Mouse (Mus musculus) MEL (cell line): ENCODE measurements around the gene Tank. TPM values are rescaled to one million over a fixed set of nuclear protein-coding genes. Genes with fewer than 3 reads are reported as not detected.

ENCODE experiments used
- DNase-seq: peaks from one replicate; pipeline ENCODE4 v3.0.0; 2011; ENCODE audit warnings: low read depth, low spot score
- H3K27ac ChIP-seq: 2 replicates; pipeline ENCODE4 v1.5.1; 2012; ENCODE audit warnings: low read depth, mild to moderate bottlenecking, control low read depth, low read length, moderate library complexity; ENCODE audit not compliant: control insufficient read depth
- H3K27me3 ChIP-seq, 2 experiments: fragments of 150-350 bp in 1 of 2; sonication (generic) in 1 of 2; 2 replicates each; pipeline ENCODE4 v1.6.1; 2012; ENCODE audit warnings: low read length in 2 of 2, mild to moderate bottlenecking in 2 of 2, improper control_type of control experiment in 1 of 2, moderate library complexity in 1 of 2; ENCODE audit not compliant: insufficient read depth in 2 of 2, control insufficient read depth in 1 of 2
- H3K36me3 ChIP-seq, 2 experiments: 2 replicates each; pipeline ENCODE4 v1.6.1; 2012 to 2014; ENCODE audit warnings: low read length in 2 of 2, improper control_type of control experiment in 1 of 2, inconsistent platforms in 1 of 2, mild to moderate bottlenecking in 1 of 2; ENCODE audit not compliant: insufficient read depth in 2 of 2, control insufficient read depth in 1 of 2
- H3K4me1 ChIP-seq, 2 experiments: fragments of 150-350 bp in 1 of 2; sonication (generic) in 1 of 2; 2 replicates each; pipeline ENCODE4 v1.6.1; 2012; ENCODE audit warnings: low read length in 2 of 2, improper control_type of control experiment in 1 of 2, mild to moderate bottlenecking in 1 of 2; ENCODE audit not compliant: insufficient read depth in 2 of 2, control insufficient read depth in 1 of 2
- H3K4me3 ChIP-seq, 2 experiments: fragments of 150-350 bp in 1 of 2; sonication (generic) in 1 of 2; 2 replicates each; pipeline ENCODE4 v1.5.1; 2012; ENCODE audit warnings: low read depth in 2 of 2, low read length in 2 of 2, mild to moderate bottlenecking in 2 of 2, moderate library complexity in 2 of 2, control low read depth in 1 of 2, improper control_type of control experiment in 1 of 2; ENCODE audit not compliant: control insufficient read depth in 1 of 2, insufficient read depth in 1 of 2
- H3K79me2 ChIP-seq: 2 replicates; pipeline ENCODE4 v1.6.1; 2012; ENCODE audit warnings: mild to moderate bottlenecking, low read length, moderate library complexity; ENCODE audit not compliant: control insufficient read depth, poor library complexity, insufficient read depth
- H3K9ac ChIP-seq: 2 replicates; pipeline ENCODE4 v1.6.1; 2012; ENCODE audit warnings: low read depth, mild to moderate bottlenecking, control low read depth, low read length, moderate library complexity; ENCODE audit not compliant: control insufficient read depth, poor library complexity, severe bottlenecking
- H3K9me3 ChIP-seq: fragments of 150-350 bp; sonication (generic); replicated peaks from 2 replicates; pipeline ENCODE4 v1.6.1; 2012; ENCODE audit warnings: mild to moderate bottlenecking, low read length, improper control_type of control experiment, moderate library complexity; ENCODE audit not compliant: insufficient read depth
- BHLHE40 ChIP-seq: IDR thresholded peaks from 2 replicates; pipeline ENCODE4 v1.6.1; 2012; ENCODE audit warnings: low read depth, mild to moderate bottlenecking, inconsistent platforms, low read length, improper control_type of control experiment, borderline replicate concordance
- CHD2 ChIP-seq: IDR thresholded peaks from 2 replicates; pipeline ENCODE4 v1.6.1; 2011; ENCODE audit warnings: low read length, improper control_type of control experiment
- E2F4 ChIP-seq: IDR thresholded peaks from 2 replicates; pipeline ENCODE4 v1.6.1; 2011; ENCODE audit warnings: low read depth, low read length, improper control_type of control experiment, borderline replicate concordance
- ELF1 ChIP-seq: IDR thresholded peaks from 2 replicates; pipeline ENCODE4 v1.6.1; 2014; ENCODE audit warnings: low read depth, mild to moderate bottlenecking, inconsistent platforms, low read length, improper control_type of control experiment, moderate library complexity
- EP300 ChIP-seq, 2 experiments: IDR thresholded peaks; 2 replicates each; pipeline ENCODE4 v1.6.1; 2011; ENCODE audit warnings: improper control_type of control experiment in 2 of 2, low read length in 2 of 2, low read depth in 1 of 2, mild to moderate bottlenecking in 1 of 2
- GATA1 ChIP-seq: IDR thresholded peaks from 2 replicates; pipeline ENCODE4 v1.6.1; 2011; ENCODE audit warnings: low read depth, low read length, improper control_type of control experiment
- HCFC1 ChIP-seq: IDR thresholded peaks from 2 replicates; pipeline ENCODE4 v1.6.1; 2012; ENCODE audit warnings: low read depth, mild to moderate bottlenecking, inconsistent platforms, low read length, improper control_type of control experiment, moderate library complexity
- MAZ ChIP-seq: IDR thresholded peaks from 2 replicates; pipeline ENCODE4 v1.6.1; 2012; ENCODE audit warnings: low read depth, mild to moderate bottlenecking, inconsistent platforms, low read length, improper control_type of control experiment
- MEF2A ChIP-seq: IDR thresholded peaks from 2 replicates; pipeline ENCODE4 v1.6.1; 2014; ENCODE audit warnings: low read depth, mild to moderate bottlenecking, inconsistent platforms, low read length, improper control_type of control experiment; ENCODE audit not compliant: poor library complexity, insufficient replicate concordance, severe bottlenecking; ENCODE audit errors: extremely low read depth
- MXI1 ChIP-seq: IDR thresholded peaks from 2 replicates; pipeline ENCODE4 v1.6.1; 2011; ENCODE audit warnings: mild to moderate bottlenecking, low read depth, low read length, improper control_type of control experiment
- NELFE ChIP-seq: IDR thresholded peaks from 2 replicates; pipeline ENCODE4 v1.6.1; 2011; ENCODE audit warnings: low read depth, low read length, improper control_type of control experiment
- POLR2AphosphoS5 ChIP-seq: IDR thresholded peaks from 2 replicates; pipeline ENCODE4 v1.6.1; 2012; ENCODE audit warnings: low read depth, borderline replicate concordance, mild to moderate bottlenecking, inconsistent platforms, low read length, moderate library complexity, mixed read lengths
- SIN3A ChIP-seq: IDR thresholded peaks from 2 replicates; pipeline ENCODE4 v1.6.1; 2012; ENCODE audit warnings: low read length, improper control_type of control experiment, inconsistent platforms
- SMC3 ChIP-seq: IDR thresholded peaks from 2 replicates; pipeline ENCODE4 v1.6.1; 2011; ENCODE audit warnings: low read depth, low read length, improper control_type of control experiment
- TCF12 ChIP-seq: IDR thresholded peaks from 2 replicates; pipeline ENCODE4 v1.6.1; 2014; ENCODE audit warnings: low read depth, mild to moderate bottlenecking, inconsistent platforms, low read length, improper control_type of control experiment, moderate library complexity
- UBTF ChIP-seq: IDR thresholded peaks from 2 replicates; pipeline ENCODE4 v1.6.1; 2012; ENCODE audit warnings: low read depth, mild to moderate bottlenecking, inconsistent platforms, low read length, improper control_type of control experiment, moderate library complexity, borderline replicate concordance; ENCODE audit not compliant: insufficient read depth
- USF1 ChIP-seq: IDR thresholded peaks from 2 replicates; pipeline ENCODE4 v1.6.1; 2014; ENCODE audit warnings: low read depth, mild to moderate bottlenecking, inconsistent platforms, low read length, improper control_type of control experiment, moderate library complexity
- ZC3H11A ChIP-seq: IDR thresholded peaks from 2 replicates; pipeline ENCODE4 v1.6.1; 2012; ENCODE audit warnings: low read depth, mild to moderate bottlenecking, inconsistent platforms, low read length, improper control_type of control experiment
- ZMIZ1 ChIP-seq: IDR thresholded peaks from 2 replicates; pipeline ENCODE4 v1.6.1; 2012; ENCODE audit warnings: low read depth, mild to moderate bottlenecking, inconsistent platforms, low read length, improper control_type of control experiment, moderate library complexity
- ZNF384 ChIP-seq: IDR thresholded peaks from 2 replicates; pipeline ENCODE4 v1.6.1; 2012; ENCODE audit warnings: low read depth, mild to moderate bottlenecking, inconsistent platforms, low read length, improper control_type of control experiment
- polyA plus RNA-seq, 2 experiments: library from polyadenylated mRNA; stranded (reverse) in 1 of 2; unstranded in 1 of 2; fragments of >175 nt in 1 of 2; fragments of >200 nt in 1 of 2; gene quantifications; 2 replicates each; pipeline versions ENCODE4 v1.2.1 to v1.2.4; 2012; ENCODE audit warnings: low replicate concordance in 2 of 2, low read depth in 1 of 2; ENCODE audit not compliant: insufficient read length in 2 of 2, insufficient read depth in 1 of 2, missing spikeins in 1 of 2
- total RNA-seq: library from RNA; depleted of rRNA; stranded (reverse); fragments of 300-350 nt; gene quantifications from 2 replicates; pipeline ENCODE4 v1.2.3, GENCODE M21; 2012

Gene Tank
- total and polyA plus RNA-seq, 3 experiments: 27.0 to 96.7 (median 27.4) TPM

GRCm38 (mm10) chr2:61580555-61581080, 2.2 kb downstream of the Tank start:
- no peaks in the 10 kb centered on the region for H3K27me3 ChIP-seq
- peaks cover 6 to 9% of the 10 kb centered on the region in 2 experiments; a peak in 3 of 4 replicates for H3K4me1 ChIP-seq
- no peak overlapping the region for H3K27ac ChIP-seq
- no peaks in the 10 kb centered on the region for H3K79me2 ChIP-seq
- no peak for DNase-seq
- TF ChIP-seq SMC3 (no peak), HCFC1 (no peak), BHLHE40 (no peak), ELF1 (no peak), USF1 (no peak), SIN3A (no peak), MAZ (no peak), EP300 (IDR thresholded peaks at IDR 0.05; ENCODE audit: low read depth in 1 of 2, low read length in 2 of 2) (no peak), ZMIZ1 (no peak), E2F4 (no peak), NELFE (no peak), POLR2AphosphoS5 (no peak), CHD2 (no peak), TCF12 (no peak), MEF2A (no peak), GATA1 (no peak), ZC3H11A (no peak), MXI1 (no peak), ZNF384 (no peak)
- TF ChIP-seq, all 39 proteins: peak for 0
- H3K9ac ChIP-seq: no peak overlapping the region
- no peaks in the 10 kb centered on the region for H3K9me3 ChIP-seq
- peaks cover 0 to 6% of the 10 kb centered on the region in 2 experiments; a peak in 2 of 4 replicates for H3K36me3 ChIP-seq
- no peak overlapping the region for H3K4me3 ChIP-seq

GRCm38 (mm10) chr2:61582578-61583315, 4.4 kb downstream of the Tank start:
- TF ChIP-seq MAZ (no peak), E2F4 (no peak), GATA1 (no peak), UBTF (no peak), MEF2A (no peak)
- TF ChIP-seq, all 39 proteins: peak for 0
- Histone ChIP-seq H3K27me3 (no peaks in the 10 kb centered on the region), H3K9me3 (no peaks in the 10 kb centered on the region), H3K9ac (no peak overlapping the region), H3K27ac (no peak overlapping the region), H3K79me2 (no peaks in the 10 kb centered on the region), H3K4me3 (no peak overlapping the region), H3K36me3 (peaks cover 0 to 6% of the 10 kb centered on the region in 2 experiments; a peak in 2 of 4 replicates), H3K4me1 (peaks cover 6% of the 10 kb centered on the region in 2 experiments; a peak in 3 of 4 replicates)
- DNase-seq: no peak
